Mouse (Mus musculus) liver, embryonic 11.5 days (tissue): ENCODE results near the gene Trpc5os. TPM values are rescaled to one million over a fixed set of nuclear protein-coding genes. Genes with fewer than 3 reads are reported as not detected.

Experiments
- polyA plus RNA-seq: library from polyadenylated mRNA; unstranded; fragments of >200 nt; fragmentation: Nextera tagmentation; extraction: Ambion mirVana; gene quantifications from 2 replicates; pipeline ENCODE4 v1.2.1, GENCODE M21; 2014

Trpc5os gene
- polyA plus RNA-seq, 1 experiment from 2014 or later = 0.04 TPM

Other genes starting within 250 kb of the Trpc5os start
- gene Alg13, start 138.8 kb upstream of the Trpc5os start, polyA plus RNA-seq = 21.8 and 24.0 TPM in 2 replicates
- gene Trpc5, start 231.6 kb downstream of the Trpc5os start, polyA plus RNA-seq = 0.08 and 0.26 TPM in 2 replicates
- 0.67 and 0.73 TPM in 2 replicates for gene Rtl4, start 232.3 kb downstream of the Trpc5os start, polyA plus RNA-seq